Mouse (Mus musculus) gastrocnemius, postnatal 36 days (tissue): ENCODE results near the gene Fndc8. TPM values are rescaled to one million over a fixed set of nuclear protein-coding genes. Genes with fewer than 3 reads are reported as not detected.

ENCODE experiments used
- total RNA-seq, 2 experiments: library from RNA; stranded (reverse); gene quantifications; 2 replicates each; pipeline ENCODE4 v1.2.3; 2021

Fndc8 gene
- total RNA-seq, 2 experiments from 2014 or later = not detected

Other genes with a start within 250 kb of the Fndc8 start
- under 1 TPM in 1 of 2 experiments, not detected in 1; 0.12 TPM for gene Cct6b, start 127.8 kb upstream of the Fndc8 start, total RNA-seq
- 10 to 100 TPM; 12.3 to 17.9 TPM for gene Zfp830, start 127.8 kb upstream of the Fndc8 start, total RNA-seq
- gene Lig3, start 111.0 kb upstream of the Fndc8 start, total RNA-seq = 10 to 100 TPM; 17.4 to 19.5 TPM
- 1 to 10 TPM; 5.6 to 9.7 TPM for gene Rffl, start 20.9 kb upstream of the Fndc8 start, total RNA-seq
- 1 to 10 TPM; 2.9 to 4.0 TPM for gene Rad51d, start 1.5 kb upstream of the Fndc8 start, total RNA-seq
- 10 to 100 TPM in 1 of 2 experiments, 1 to 10 TPM in 1; 9.1 to 10.5 TPM for gene Nle1, start 16.3 kb downstream of the Fndc8 start, total RNA-seq
- gene Unc45b, start 18.4 kb downstream of the Fndc8 start, total RNA-seq = 100 to 1,000 TPM; 158 to 168 TPM
- gene Slfn5, start 59.2 kb downstream of the Fndc8 start, total RNA-seq = 10 to 100 TPM; 20.4 to 20.5 TPM
- gene Slfn9, start 99.7 kb downstream of the Fndc8 start, total RNA-seq = under 1 TPM; 0.33 to 0.42 TPM
- gene Slfn8, start 128.7 kb downstream of the Fndc8 start, total RNA-seq = under 1 TPM; 0.17 to 0.18 TPM
- gene Slfn2, start 173.0 kb downstream of the Fndc8 start, total RNA-seq = 1 to 10 TPM in 1 of 2 experiments, under 1 TPM in 1; 0.56 to 1.1 TPM
- under 1 TPM in 1 of 2 experiments, not detected in 1; 0.17 TPM for gene Slfn1, start 224.7 kb downstream of the Fndc8 start, total RNA-seq